Mouse (Mus musculus): ENCODE results near the gene Cars2.

DNA sequence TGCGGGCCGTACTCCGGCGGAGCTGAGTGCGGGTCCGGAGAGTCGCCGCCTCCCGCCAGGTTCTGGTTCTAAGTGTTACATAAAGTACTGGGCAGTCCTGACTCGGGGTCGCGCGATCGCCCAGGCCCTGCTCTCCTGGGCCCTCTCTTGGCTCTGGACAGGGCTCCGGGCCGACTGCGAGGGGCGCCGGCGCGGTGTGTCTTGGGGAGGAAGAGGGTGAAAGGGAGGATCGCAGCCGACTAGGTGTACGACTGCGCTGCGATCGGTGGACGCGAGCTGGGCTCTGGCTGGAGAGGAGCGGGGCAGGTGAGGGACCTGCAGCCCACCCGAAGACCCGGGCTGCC lies 6.8 kb upstream of the Cars2 start:
- no peak for TF ChIP-seq POLR2A (IDR thresholded peaks at IDR 0.05; ENCODE audit: control insufficient read depth, extremely low read depth, insufficient read depth, low read length, poor library complexity)
- no peak for TF ChIP-seq CTCF (IDR thresholded peaks at IDR 0.05; ENCODE audit: borderline replicate concordance, control insufficient read depth, extremely low read depth, insufficient read depth, low read length, poor library complexity)

Data from thymus, adult 2 months (tissue).